Mouse (Mus musculus) liver, postnatal 0 days (tissue): ENCODE measurements at regions not wholly inside any gene's neighbourhood (a gene's known extent, or its start where the extent isn't known, plus 50 kb on each side); places are given as distances from the start of the nearest gene placed in this dataset.
A peak's percentile ranks its signal among the peaks of the same experiment; 100 is the strongest.

Experiments
- ATAC-seq: fragments of 200-750 bp; cut with Nextera tagmentation; 2 replicates; pipeline ENCODE4 v1.8.0; 2017; ENCODE audit warnings: mild to moderate bottlenecking, moderate library complexity
- DNase-seq: peaks from one replicate; pipeline ENCODE4 v3.0.0-alpha.2; 2016
- H3K27ac ChIP-seq: fragments of 300-500 bp; sonication (generic); 2 replicates; pipeline ENCODE4 v1.5.1; 2014; ENCODE audit warnings: antibody characterized with exemption, moderate library complexity, mild to moderate bottlenecking, low read depth
- H3K27me3 ChIP-seq: fragments of 300-500 bp; sonication (generic); 2 replicates; pipeline ENCODE4 v1.6.1; 2014; ENCODE audit warnings: low read length, control low read depth, mixed read lengths; ENCODE audit not compliant: insufficient read depth
- H3K36me3 ChIP-seq: fragments of 300-500 bp; sonication (generic); replicated peaks from 2 replicates; pipeline ENCODE4 v1.6.1; 2014; ENCODE audit warnings: mild to moderate bottlenecking, control low read depth, low read length, moderate library complexity, mixed read lengths; ENCODE audit not compliant: insufficient read depth
- H3K4me1 ChIP-seq: fragments of 300-500 bp; sonication (generic); 2 replicates; pipeline ENCODE4 v1.6.1; 2014; ENCODE audit warnings: antibody characterized with exemption, mild to moderate bottlenecking, control low read depth; ENCODE audit not compliant: insufficient read depth
- H3K4me2 ChIP-seq: fragments of 300-500 bp; sonication (generic); 2 replicates; pipeline ENCODE4 v1.6.1; 2014; ENCODE audit warnings: low read depth, mild to moderate bottlenecking, low read length, moderate library complexity, mixed read lengths
- H3K4me3 ChIP-seq: fragments of 300-500 bp; sonication (generic); 2 replicates; pipeline ENCODE4 v1.5.1; 2014; ENCODE audit warnings: low read depth, low read length
- H3K9ac ChIP-seq: fragments of 300-500 bp; sonication (generic); replicated peaks from 2 replicates; pipeline ENCODE4 v1.6.1; 2014; ENCODE audit warnings: mild to moderate bottlenecking, moderate library complexity
- H3K9me3 ChIP-seq: fragments of 300-500 bp; sonication (generic); 2 replicates; pipeline ENCODE4 v1.6.1; 2016; ENCODE audit warnings: mild to moderate bottlenecking, control low read depth, low read length, mixed read lengths
- CTCF ChIP-seq: sonication (generic); IDR thresholded peaks from 2 replicates; pipeline ENCODE4 v1.5.1; 2016; ENCODE audit warnings: antibody characterized with exemption, low read depth
- EP300 ChIP-seq: IDR thresholded peaks from 2 replicates; pipeline ENCODE4 v1.6.1; 2016; ENCODE audit warnings: antibody characterized with exemption, low read depth, mild to moderate bottlenecking
- WGBS: fragments of 180-500 bp; shearing (Covaris S2); extraction: QIAGEN DNeasy Blood & Tissue Kit; methylation state at CpG from one replicate; pipeline ENCODE4 v1.1.7; 2014; ENCODE audit not compliant: insufficient replicate concordance; 5-methylcytosine and 5-hydroxymethylcytosine counted together

- H3K4me3 ChIP-seq, result no peak overlapping the region
- no peaks in the 10 kb centered on the region for H3K36me3 ChIP-seq
- no peak for TF ChIP-seq EP300
- TF ChIP-seq CTCF, result no peak
- no peak overlapping the region for H3K9ac ChIP-seq
- no peaks in the 10 kb centered on the region for H3K9me3 ChIP-seq
- 36% methylated on average over 9 of the region's 9 CpGs for WGBS
- DNase-seq (no peak), ATAC-seq (peak; percentile 36; the same call in 1 of the 2 replicates)
- H3K27me3 ChIP-seq, result no peaks in the 10 kb centered on the region
- peaks cover 4% of the 10 kb centered on the region; the same call in 1 of the 2 replicates for H3K4me1 ChIP-seq
- no peak overlapping the region for H3K27ac ChIP-seq
- H3K4me2 ChIP-seq, result peak overlapping the region; percentile 11; the same call in 1 of the 2 replicates
Observed at GRCm38 (mm10) chr2:19064560-19065362, 66.6 kb downstream of the 4930426L09Rik start.

GRCm38 (mm10) chr2:19065511-19065910 lies 67.4 kb downstream of the 4930426L09Rik start:
- no peaks in the 10 kb centered on the region for H3K27me3 ChIP-seq
- H3K27ac ChIP-seq, result no peak overlapping the region
- no peaks in the 10 kb centered on the region for H3K36me3 ChIP-seq
- no peaks in the 10 kb centered on the region for H3K9me3 ChIP-seq
- H3K4me2 ChIP-seq, result no peak overlapping the region
- ATAC-seq (no peak), DNase-seq (no peak)
- no peak overlapping the region for H3K4me3 ChIP-seq
- H3K4me1 ChIP-seq, result peaks cover 4% of the 10 kb centered on the region; the same call in 1 of the 2 replicates
- no peak for TF ChIP-seq EP300
- TF ChIP-seq CTCF, result no peak
- WGBS, result 83% methylated on average over 1 of the region's 1 CpGs
- no peak overlapping the region for H3K9ac ChIP-seq

GRCm38 (mm10) chr2:19068161-19068560 lies 70.0 kb downstream of the 4930426L09Rik start:
- no peak for ATAC-seq
- H3K4me2 ChIP-seq, result no peak overlapping the region
- 90% methylated on average over 1 of the region's 1 CpGs for WGBS
- no peak for DNase-seq
- H3K9me3 ChIP-seq, result no peaks in the 10 kb centered on the region
- no peak overlapping the region for H3K9ac ChIP-seq
- H3K36me3 ChIP-seq, result no peaks in the 10 kb centered on the region
- no peak overlapping the region for H3K4me3 ChIP-seq
- TF ChIP-seq CTCF, result no peak
- H3K27ac ChIP-seq, result no peak overlapping the region
- peaks cover 4% of the 10 kb centered on the region; the same call in 1 of the 2 replicates for H3K4me1 ChIP-seq
- H3K27me3 ChIP-seq, result no peaks in the 10 kb centered on the region

- no peaks in the 10 kb centered on the region for H3K9me3 ChIP-seq
- no peak overlapping the region for H3K4me3 ChIP-seq
- no peak for DNase-seq
- no peak overlapping the region for H3K4me2 ChIP-seq
- no peaks in the 10 kb centered on the region for H3K36me3 ChIP-seq
- H3K27me3 ChIP-seq, result no peaks in the 10 kb centered on the region
- 75% methylated on average over 3 of the region's 3 CpGs for WGBS
- no peak for ATAC-seq
- H3K9ac ChIP-seq, result no peak overlapping the region
- no peak overlapping the region for H3K27ac ChIP-seq
- H3K4me1 ChIP-seq, result no peaks in the 10 kb centered on the region
- TF ChIP-seq EP300, result no peak
- no peak for TF ChIP-seq CTCF
Observed at GRCm38 (mm10) chr2:19083816-19084215, 85.7 kb downstream of the 4930426L09Rik start.

DNA sequence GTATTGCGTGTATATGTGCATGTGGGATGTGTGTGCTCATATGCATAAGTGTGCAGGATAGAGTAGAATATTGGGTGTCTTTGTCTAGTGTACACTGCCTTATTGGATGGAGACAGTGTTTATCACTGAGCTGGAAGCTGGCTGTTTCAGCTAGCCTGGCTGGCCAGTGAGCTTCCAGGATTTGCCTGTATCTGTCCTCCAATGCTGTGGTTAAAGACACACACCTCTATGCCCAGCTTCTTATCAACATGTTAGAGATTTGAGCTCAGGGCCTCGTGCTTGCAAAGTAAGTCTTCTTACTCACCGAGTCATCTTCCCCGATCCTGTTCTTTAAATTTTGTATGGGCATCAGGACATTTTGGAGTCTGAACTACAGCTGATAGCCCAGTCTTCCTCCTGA lies 87.0 kb downstream of the 4930426L09Rik start:
- H3K27me3 ChIP-seq, result no peaks in the 10 kb centered on the region
- ATAC-seq (no peak), DNase-seq (no peak)
- TF ChIP-seq CTCF, result no peak
- TF ChIP-seq EP300, result no peak
- no peaks in the 10 kb centered on the region for H3K4me1 ChIP-seq
- 66% methylated on average over 4 of the region's 4 CpGs for WGBS
- no peak overlapping the region for H3K4me2 ChIP-seq
- no peaks in the 10 kb centered on the region for H3K36me3 ChIP-seq
- no peak overlapping the region for H3K27ac ChIP-seq
- no peak overlapping the region for H3K9ac ChIP-seq
- no peak overlapping the region for H3K4me3 ChIP-seq
- H3K9me3 ChIP-seq, result no peaks in the 10 kb centered on the region

DNA sequence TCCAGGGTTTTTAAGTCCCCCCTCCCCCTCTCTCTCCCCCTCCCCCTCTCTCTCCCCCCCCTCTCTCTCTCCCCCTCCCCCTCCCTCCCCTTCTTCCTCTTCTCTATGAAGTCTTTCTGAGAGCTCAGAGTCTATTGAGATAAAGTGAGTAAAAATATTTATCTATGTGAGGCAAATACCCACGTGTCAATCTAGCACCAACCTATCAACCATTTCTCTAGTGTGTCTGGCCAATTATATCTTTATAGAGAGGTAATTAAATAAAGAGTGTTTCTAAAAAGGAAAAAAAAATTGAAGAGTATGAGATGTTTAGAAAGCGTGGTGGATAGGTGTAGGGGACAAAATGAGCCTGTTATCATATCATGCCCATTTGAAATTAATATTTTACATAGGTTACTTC lies 88.0 kb downstream of the 4930426L09Rik start:
- DNase-seq (no peak), ATAC-seq (no peak)
- TF ChIP-seq EP300, result no peak
- TF ChIP-seq CTCF, result no peak
- no peak overlapping the region for H3K9ac ChIP-seq
- no peaks in the 10 kb centered on the region for H3K27me3 ChIP-seq
- 47% methylated on average over 2 of the region's 2 CpGs for WGBS
- no peaks in the 10 kb centered on the region for H3K4me1 ChIP-seq
- H3K4me3 ChIP-seq, result no peak overlapping the region
- no peak overlapping the region for H3K27ac ChIP-seq
- no peak overlapping the region for H3K4me2 ChIP-seq
- H3K36me3 ChIP-seq, result no peaks in the 10 kb centered on the region
- no peaks in the 10 kb centered on the region for H3K9me3 ChIP-seq
